Mouse (Mus musculus): ENCODE data around the gene Myo10. TPM values are rescaled to one million over a fixed set of nuclear protein-coding genes. Genes with fewer than 3 reads are reported as not detected.

Myo10 gene
- polyA plus RNA-seq, 1 experiment from 2014 or later, result 42.5 TPM

DNA sequence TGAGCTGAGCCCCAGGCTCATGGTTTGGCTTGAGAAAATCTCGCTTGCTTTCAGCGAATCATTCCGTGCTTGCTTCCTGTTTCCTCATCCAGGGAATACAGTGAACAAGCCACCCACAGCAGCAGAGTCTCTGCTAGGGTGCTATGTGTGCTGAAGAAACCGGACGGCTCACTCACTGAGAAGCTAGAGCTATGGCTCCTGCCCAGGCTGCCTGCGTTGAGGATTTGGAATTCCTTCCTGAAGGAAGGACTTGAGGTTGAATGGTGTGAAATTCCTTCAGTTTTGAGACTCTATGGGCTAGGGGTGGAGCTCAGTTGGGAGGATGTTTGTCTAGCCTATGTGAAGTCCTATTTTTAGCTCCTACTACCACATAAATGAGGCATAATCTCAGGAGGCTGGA, 145.5 kb downstream of the Myo10 start:
- H3K9me3 ChIP-seq, result no peaks in the 10 kb centered on the region
- H3K9ac ChIP-seq (replicated peaks), result no peak overlapping the region
- H3K4me3 ChIP-seq (replicated peaks), result no peak overlapping the region
- whole genome bisulfite sequencing, result 69% methylated on average over 6 of the region's 6 CpGs
- H3K27ac ChIP-seq, result peak overlapping the region; percentile 64
- H3K4me2 ChIP-seq, result no peak overlapping the region
- H3K27me3 ChIP-seq, result no peaks in the 10 kb centered on the region
- peaks cover 38% of the 10 kb centered on the region for H3K4me1 ChIP-seq (replicated peaks)
- 0 out of 2 replicates have a peak, but pooled peaks have one; percentile 22 for ATAC-seq (ENCODE audit: insufficient number of reproducible peaks, insufficient read depth, low FRiP score, low TSS enrichment, low read depth)
- peaks cover 53% of the 10 kb centered on the region for H3K36me3 ChIP-seq

DNA sequence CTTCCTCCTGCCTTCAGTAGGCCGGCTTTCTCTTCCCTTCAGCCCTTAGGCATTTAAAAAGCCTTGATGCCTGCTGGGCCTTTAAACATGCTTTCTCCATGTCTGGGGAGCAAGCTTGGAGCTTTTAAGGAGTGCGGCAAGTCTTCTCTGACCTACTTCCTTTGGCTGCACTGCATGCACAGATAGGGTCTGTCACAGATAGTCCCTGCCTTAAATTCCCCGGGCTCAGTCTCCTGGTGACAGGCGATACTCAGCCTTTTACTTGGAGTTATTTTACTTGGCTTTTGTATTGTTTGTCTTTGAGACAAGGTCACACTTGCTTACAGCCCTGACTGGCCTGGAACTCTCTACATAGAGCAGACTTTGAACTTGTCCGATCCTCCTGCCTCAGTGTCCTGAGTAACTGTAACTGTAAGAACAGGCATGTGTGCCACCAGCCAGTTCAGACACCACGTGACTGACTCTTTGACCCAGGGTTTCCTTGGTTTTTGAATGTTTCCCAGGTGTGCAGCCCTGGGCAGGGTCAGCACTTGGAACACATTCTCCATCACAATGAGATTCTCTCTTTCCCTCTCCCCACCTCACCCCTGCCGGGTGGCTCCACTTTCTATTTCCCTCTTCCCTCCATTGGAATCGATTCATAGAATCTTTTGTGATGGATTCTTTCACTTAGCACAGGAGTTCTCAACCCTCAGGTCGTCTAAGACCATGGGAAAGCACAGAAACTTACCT, 147.4 kb downstream of the Myo10 start:
- no peaks in the 10 kb centered on the region for H3K27me3 ChIP-seq
- peak overlapping the region; percentile 45; the same call in 1 of the 2 replicates for H3K27ac ChIP-seq
- H3K9me3 ChIP-seq, result no peaks in the 10 kb centered on the region
- H3K4me3 ChIP-seq (replicated peaks), result no peak overlapping the region
- peaks cover 34% of the 10 kb centered on the region for H3K36me3 ChIP-seq
- H3K9ac ChIP-seq (replicated peaks), result no peak overlapping the region
- peaks cover 50% of the 10 kb centered on the region for H3K4me1 ChIP-seq (replicated peaks)
- 63% methylated on average over 9 of the region's 9 CpGs for WGBS
- H3K4me2 ChIP-seq, result no peak overlapping the region
- no peak for ATAC-seq (ENCODE audit: insufficient number of reproducible peaks, insufficient read depth, low FRiP score, low TSS enrichment, low read depth)

DNA sequence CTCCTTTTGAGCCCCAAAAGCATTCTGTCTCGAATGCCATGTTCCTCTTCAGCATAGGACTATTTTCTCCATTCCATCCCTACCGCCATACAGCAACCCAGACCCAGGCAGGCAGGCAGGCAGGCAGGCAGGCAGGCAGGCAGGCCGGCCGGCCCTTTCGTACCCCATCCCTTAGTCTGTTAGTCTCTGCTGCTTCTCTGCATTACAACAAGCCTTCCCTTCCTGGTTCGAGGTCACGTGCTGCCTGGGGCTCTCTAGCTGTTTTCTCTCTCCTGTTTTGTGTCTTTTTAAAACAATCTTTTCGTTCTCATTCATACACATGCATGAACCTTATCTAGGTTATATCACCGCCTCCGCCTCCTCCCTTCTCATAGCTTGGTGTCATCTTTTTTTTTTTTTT, 149.5 kb downstream of the Myo10 start:
- no peak overlapping the region for H3K4me3 ChIP-seq (replicated peaks)
- H3K4me1 ChIP-seq (replicated peaks), result peaks cover 65% of the 10 kb centered on the region
- H3K27me3 ChIP-seq, result no peaks in the 10 kb centered on the region
- H3K27ac ChIP-seq, result no peak overlapping the region
- no peak overlapping the region for H3K9ac ChIP-seq (replicated peaks)
- no peak for ATAC-seq (ENCODE audit: insufficient number of reproducible peaks, insufficient read depth, low FRiP score, low TSS enrichment, low read depth)
- H3K9me3 ChIP-seq, result no peaks in the 10 kb centered on the region
- no peak overlapping the region for H3K4me2 ChIP-seq
- 88% methylated on average over 10 of the region's 10 CpGs for WGBS
- H3K36me3 ChIP-seq, result peaks cover 22% of the 10 kb centered on the region

DNA sequence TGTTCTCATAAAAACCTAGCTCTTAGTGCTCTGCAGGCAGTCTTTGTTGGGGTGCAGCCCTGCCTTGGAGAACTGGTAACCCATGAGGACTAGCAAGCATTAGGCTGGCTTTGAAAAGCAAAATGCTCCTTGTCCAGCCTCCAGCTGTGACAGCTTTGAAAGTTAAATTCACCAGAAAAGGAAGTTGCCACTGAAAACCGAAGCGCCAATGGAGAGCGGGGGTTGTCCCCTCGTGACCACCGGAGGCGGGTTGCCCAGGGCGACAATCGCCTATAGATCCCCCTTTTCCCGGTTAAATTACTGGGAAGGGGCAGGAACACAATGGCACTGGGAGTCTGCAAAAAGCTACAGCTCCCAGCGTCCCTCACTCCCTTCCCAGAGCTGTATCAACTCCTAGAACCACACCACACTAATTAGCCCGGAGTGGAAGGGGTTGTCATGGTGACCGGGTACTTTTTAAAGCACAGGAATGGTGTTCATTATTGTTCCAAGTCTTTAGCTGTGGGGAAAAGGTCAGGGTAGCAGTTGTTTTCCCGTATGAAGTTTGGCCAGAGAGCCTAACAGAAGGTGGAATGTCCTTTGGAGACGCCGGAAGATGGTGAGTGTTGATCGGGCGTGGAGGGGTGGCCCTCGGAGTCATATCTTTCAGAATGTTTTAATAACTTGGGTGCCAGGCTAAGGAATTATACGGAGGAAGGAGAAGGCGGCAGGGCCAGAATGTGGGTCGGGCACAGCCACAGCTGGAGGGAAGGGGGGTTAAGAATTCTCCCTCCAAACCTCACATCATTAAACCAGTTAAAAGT, 151.6 kb downstream of the Myo10 start:
- Histone ChIP-seq H3K4me2 (peak overlapping the region; percentile 62), H3K4me1 (replicated peaks) (peaks cover 49% of the 10 kb centered on the region), H3K36me3 (peaks cover 40% of the 10 kb centered on the region), H3K27ac (peak overlapping the region; percentile 96), H3K4me3 (replicated peaks) (peak overlapping the region; percentile 39), H3K27me3 (no peaks in the 10 kb centered on the region), H3K9me3 (no peaks in the 10 kb centered on the region), H3K9ac (replicated peaks) (peak overlapping the region; percentile 56)
- WGBS, result 4% methylated on average over 21 of the region's 21 CpGs
- peak; percentile 89 for ATAC-seq (ENCODE audit: insufficient number of reproducible peaks, insufficient read depth, low FRiP score, low TSS enrichment, low read depth)

DNA sequence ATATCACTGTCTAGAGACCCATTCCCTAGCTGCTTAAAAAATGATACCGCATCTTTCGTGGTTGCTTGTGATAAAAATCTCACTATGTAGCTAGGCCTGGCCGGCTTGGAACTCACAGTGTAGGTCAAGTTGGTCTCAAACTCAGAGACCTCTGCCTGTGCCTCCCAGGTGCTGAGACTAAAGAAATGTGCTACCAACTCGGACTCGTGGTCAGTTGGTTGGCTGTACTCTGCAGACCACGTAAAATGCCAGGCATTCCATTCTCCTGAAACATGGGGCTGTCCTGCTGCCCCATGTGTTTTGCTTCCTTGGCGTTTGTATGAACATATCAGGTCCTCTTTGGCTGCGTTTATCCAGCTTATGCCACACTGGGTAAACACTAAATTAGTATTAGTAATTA, 156.6 kb downstream of the Myo10 start:
- Histone ChIP-seq H3K4me3 (replicated peaks) (no peak overlapping the region), H3K4me1 (replicated peaks) (peaks cover 30% of the 10 kb centered on the region), H3K9ac (replicated peaks) (no peak overlapping the region), H3K27ac (no peak overlapping the region), H3K4me2 (no peak overlapping the region), H3K36me3 (peaks cover 73% of the 10 kb centered on the region), H3K9me3 (no peaks in the 10 kb centered on the region), H3K27me3 (no peaks in the 10 kb centered on the region)
- WGBS, result 81% methylated on average over 8 of the region's 8 CpGs
- ATAC-seq (ENCODE audit: insufficient number of reproducible peaks, insufficient read depth, low FRiP score, low TSS enrichment, low read depth), result no peak

DNA sequence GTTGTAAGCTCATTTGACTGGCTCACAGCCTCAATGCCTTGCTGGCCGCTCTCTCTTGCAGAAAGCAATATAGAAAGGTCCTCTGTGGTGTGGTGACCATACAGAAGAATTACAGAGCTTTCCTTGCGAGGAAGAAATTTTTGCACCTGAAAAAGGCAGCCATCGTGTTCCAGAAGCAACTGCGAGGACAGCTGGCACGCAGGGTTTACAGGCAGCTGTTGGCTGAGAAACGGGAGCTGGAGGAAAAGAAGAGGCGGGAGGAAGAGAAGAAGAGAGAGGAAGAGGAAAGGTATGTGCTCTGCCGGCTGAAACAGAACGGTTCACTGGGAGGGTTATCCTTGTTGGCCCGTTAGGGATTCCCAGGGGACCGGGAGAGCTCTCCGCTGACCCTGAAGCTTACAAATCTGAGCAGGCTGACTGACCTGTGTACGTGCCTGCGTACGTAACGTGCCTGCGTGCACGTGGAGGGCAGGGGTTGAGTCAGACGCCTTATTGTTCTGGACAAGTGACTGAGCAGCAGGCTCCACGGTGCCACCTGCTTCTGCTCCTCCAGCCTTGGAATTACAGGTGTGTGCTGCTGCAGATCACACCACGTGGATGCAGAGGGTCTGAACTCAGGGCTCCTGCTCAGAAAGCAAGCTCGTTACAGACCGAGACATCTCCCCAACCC, 157.3 kb downstream of the Myo10 start:
- Histone ChIP-seq H3K27ac (no peak overlapping the region), H3K36me3 (peaks cover 80% of the 10 kb centered on the region)

DNA sequence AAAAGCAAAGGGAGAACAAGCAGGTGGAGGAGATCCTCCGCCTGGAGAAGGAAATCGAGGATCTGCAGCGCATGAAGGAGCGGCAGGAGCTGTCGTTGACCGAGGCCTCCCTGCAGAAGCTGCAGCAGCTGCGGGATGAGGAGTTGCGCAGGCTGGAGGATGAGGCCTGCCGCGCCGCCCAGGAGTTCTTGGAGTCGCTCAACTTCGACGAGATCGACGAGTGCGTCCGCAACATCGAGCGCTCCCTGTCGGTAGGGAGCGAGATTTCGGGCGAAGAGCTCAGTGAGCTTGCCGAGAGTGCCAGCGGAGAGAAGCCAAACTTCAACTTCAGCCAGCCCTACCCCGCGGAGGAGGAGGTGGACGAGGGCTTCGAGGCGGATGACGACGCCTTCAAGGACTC, 158.7 kb downstream of the Myo10 start:
- H3K9me3 ChIP-seq, result no peaks in the 10 kb centered on the region
- no peak overlapping the region for H3K27ac ChIP-seq
- H3K27me3 ChIP-seq, result no peaks in the 10 kb centered on the region
- peaks cover 94% of the 10 kb centered on the region for H3K36me3 ChIP-seq
- 82% methylated on average over 33 of the region's 33 CpGs for WGBS
- no peak overlapping the region for H3K4me3 ChIP-seq (replicated peaks)
- peaks cover 10% of the 10 kb centered on the region for H3K4me1 ChIP-seq (replicated peaks)
- ATAC-seq (ENCODE audit: insufficient number of reproducible peaks, insufficient read depth, low FRiP score, low TSS enrichment, low read depth), result no peak
- no peak overlapping the region for H3K4me2 ChIP-seq
- no peak overlapping the region for H3K9ac ChIP-seq (replicated peaks)

More for the DNA sequence above, 157.3 kb downstream of the Myo10 start:
- Histone ChIP-seq H3K4me3 (replicated peaks) (no peak overlapping the region), H3K9ac (replicated peaks) (no peak overlapping the region), H3K9me3 (no peaks in the 10 kb centered on the region), H3K4me1 (replicated peaks) (peaks cover 24% of the 10 kb centered on the region), H3K27me3 (no peaks in the 10 kb centered on the region), H3K4me2 (no peak overlapping the region)
- no peak for ATAC-seq (ENCODE audit: insufficient number of reproducible peaks, insufficient read depth, low FRiP score, low TSS enrichment, low read depth)
- 79% methylated on average over 23 of the region's 23 CpGs for WGBS

DNA sequence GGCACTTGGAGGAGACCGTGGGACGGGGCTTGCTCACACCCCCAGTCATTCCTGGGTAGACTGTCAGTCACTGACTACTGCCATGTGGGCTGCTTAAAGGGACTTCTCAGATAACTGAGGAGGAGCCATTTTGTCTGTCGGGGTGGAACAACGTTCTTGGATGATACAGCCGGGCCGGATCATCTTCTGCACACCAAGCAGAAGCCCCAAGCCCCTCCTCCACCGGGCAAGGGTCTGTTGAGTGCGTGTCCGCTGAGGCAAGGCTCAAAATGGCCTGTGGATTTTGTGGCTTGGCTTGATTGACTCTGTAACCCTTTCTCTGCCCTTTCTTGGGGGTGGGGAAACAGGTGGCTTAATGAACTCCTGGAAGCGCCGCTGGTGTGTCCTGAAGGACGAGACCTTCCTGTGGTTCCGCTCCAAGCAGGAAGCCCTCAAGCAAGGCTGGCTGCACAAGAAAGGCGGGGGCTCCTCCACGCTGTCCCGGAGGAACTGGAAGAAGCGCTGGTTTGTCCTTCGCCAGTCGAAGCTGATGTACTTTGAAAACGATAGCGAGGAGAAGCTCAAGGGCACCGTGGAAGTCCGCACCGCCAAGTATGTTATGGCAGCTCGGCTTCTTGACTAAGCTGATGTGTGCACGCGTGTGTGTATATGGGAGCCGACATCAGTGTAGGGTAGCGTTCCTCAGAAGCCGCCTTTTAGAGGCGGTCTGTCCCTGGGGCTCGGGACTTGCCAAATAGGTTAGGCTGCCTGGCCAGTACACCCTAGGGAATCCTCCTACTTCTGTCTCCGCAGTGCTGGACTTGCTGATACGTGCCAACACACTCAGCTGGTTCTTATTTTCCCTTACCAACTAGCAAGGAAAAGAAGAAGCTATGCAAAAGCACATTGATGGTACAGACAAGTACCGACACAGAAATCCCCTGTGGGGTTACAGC, 163.4 kb downstream of the Myo10 start:
- Histone ChIP-seq H3K4me2 (no peak overlapping the region), H3K4me3 (replicated peaks) (no peak overlapping the region), H3K9me3 (no peaks in the 10 kb centered on the region), H3K9ac (replicated peaks) (no peak overlapping the region), H3K27ac (peak overlapping the region; percentile 19; the same call in 1 of the 2 replicates), H3K4me1 (replicated peaks) (peaks cover 6% of the 10 kb centered on the region), H3K27me3 (no peaks in the 10 kb centered on the region), H3K36me3 (peaks cover 98% of the 10 kb centered on the region)
- no peak for ATAC-seq (ENCODE audit: insufficient number of reproducible peaks, insufficient read depth, low FRiP score, low TSS enrichment, low read depth)
- WGBS, result 90% methylated on average over 35 of the region's 35 CpGs

DNA sequence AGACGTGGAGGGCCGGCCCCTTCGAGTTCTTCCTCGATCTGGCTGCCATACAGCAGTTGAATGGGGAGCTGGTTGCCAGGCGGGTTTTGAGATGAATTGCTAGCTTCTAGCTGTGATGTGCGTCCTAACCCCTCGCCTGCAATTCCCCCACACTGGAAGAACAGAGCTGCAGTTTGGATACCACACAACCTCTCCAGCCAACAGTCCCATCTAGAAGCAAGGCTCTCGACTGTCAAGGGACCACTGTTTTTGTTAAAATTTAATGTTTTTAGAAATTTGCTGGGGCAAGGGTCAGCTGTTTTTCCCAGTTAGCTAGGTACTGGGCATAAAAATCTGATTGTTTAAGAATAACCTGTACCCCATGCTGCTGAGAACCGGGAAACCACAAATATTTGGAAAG, 165.1 kb downstream of the Myo10 start:
- 0 out of 2 replicates have a peak, but pooled peaks have one; percentile 26 for ATAC-seq (ENCODE audit: insufficient number of reproducible peaks, insufficient read depth, low FRiP score, low TSS enrichment, low read depth)
- peak overlapping the region; percentile 77 for H3K27ac ChIP-seq
- no peaks in the 10 kb centered on the region for H3K9me3 ChIP-seq
- peaks cover 6% of the 10 kb centered on the region for H3K4me1 ChIP-seq (replicated peaks)
- H3K4me3 ChIP-seq (replicated peaks), result no peak overlapping the region
- H3K4me2 ChIP-seq, result no peak overlapping the region
- no peak overlapping the region for H3K9ac ChIP-seq (replicated peaks)
- H3K36me3 ChIP-seq, result peaks cover 95% of the 10 kb centered on the region
- H3K27me3 ChIP-seq, result no peaks in the 10 kb centered on the region
- 75% methylated on average over 9 of the region's 9 CpGs for WGBS

DNA sequence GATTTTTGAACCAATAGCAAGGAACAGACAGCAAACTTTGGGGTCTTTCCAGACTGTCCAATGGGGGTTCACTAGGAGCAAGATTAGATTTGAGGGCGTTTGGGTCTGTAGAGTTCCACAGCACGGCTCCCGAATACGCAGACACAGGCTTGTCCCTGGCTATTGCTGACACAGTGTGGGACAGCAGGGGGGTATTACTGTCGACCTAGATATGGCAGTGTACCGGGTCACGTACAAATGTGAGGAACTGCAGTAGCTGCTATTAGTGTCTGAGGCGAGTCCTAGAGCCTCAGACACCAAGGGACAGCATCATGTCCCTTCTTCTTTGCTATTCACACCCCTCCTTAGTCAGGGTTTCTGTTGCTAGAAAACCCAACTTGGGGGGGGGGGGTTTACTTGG, 165.6 kb downstream of the Myo10 start:
- H3K4me3 ChIP-seq (replicated peaks), result no peak overlapping the region
- H3K9me3 ChIP-seq, result no peaks in the 10 kb centered on the region
- 84% methylated on average over 8 of the region's 8 CpGs for WGBS
- peak overlapping the region; percentile 62 for H3K27ac ChIP-seq
- H3K9ac ChIP-seq (replicated peaks), result no peak overlapping the region
- H3K27me3 ChIP-seq, result no peaks in the 10 kb centered on the region
- ATAC-seq (ENCODE audit: insufficient number of reproducible peaks, insufficient read depth, low FRiP score, low TSS enrichment, low read depth), result no peak
- H3K4me2 ChIP-seq, result no peak overlapping the region
- H3K36me3 ChIP-seq, result peaks cover 95% of the 10 kb centered on the region
- H3K4me1 ChIP-seq (replicated peaks), result peaks cover 6% of the 10 kb centered on the region
